Mouse (Mus musculus) lung, adult 2 months (tissue): ENCODE measurements around the gene Adh1.

Experiments used
- CTCF ChIP-seq: fragments of 200-500 bp; IDR thresholded peaks from 2 replicates; pipeline ENCODE4 v1.5.1; 2011; ENCODE audit warnings: mild to moderate bottlenecking, low read length, control low read depth; ENCODE audit not compliant: insufficient read depth
- POLR2A ChIP-seq: fragments of 200-500 bp; IDR thresholded peaks from 2 replicates; pipeline ENCODE4 v1.6.1; 2011; ENCODE audit warnings: low read depth, mild to moderate bottlenecking, control low read depth, low read length, borderline replicate concordance; ENCODE audit errors: extremely low read depth

GRCm38 (mm10) chr3:138334320-138334719 lies 73.5 kb downstream of the Adh1 start:
- no peak for TF ChIP-seq POLR2A
- no peak for TF ChIP-seq CTCF
